In the genomic region with DNA sequence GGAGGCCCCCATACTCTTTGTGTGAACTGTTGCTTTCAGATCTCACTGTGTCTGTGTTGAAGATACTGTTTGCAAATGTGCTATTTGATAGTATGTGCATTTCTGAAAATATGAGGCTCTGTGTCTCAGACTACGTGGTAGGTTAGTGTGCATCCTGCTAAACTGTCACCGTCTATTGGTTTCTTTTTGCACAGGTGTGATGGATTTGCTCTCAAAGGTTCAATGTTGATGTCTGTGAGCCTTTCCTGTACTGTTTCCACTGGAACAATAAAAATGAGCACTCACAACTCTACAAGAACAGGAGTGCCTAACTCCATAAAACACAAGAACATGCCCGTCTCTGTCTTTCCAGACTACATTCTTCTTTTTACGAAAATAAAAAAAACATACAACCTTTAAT, we compare ENCODE assay signal across 18 mouse cellular contexts.
"Had no signal": no experiment of that assay in that cellular context is flagged by ENCODE, and none has a peak within 500 bp of the region (broad histone marks: within the 10 kb centered on the region; RNA-seq: fewer than 3 reads in every experiment).

No protein-coding gene starts in this region.

- H3K9ac ChIP-seq: lung, embryonic 14.5 days; midbrain, embryonic 12.5 days; neural tube, embryonic 13.5 days; neural tube, embryonic 15.5 days; stomach, embryonic 15.5 days had no signal

- H3K36me3 ChIP-seq: midbrain, embryonic 10.5 days; midbrain, embryonic 12.5 days; neural tube, embryonic 13.5 days; neural tube, embryonic 15.5 days; stomach, embryonic 15.5 days had no signal

- DNase-seq: lung, adult 18-20 months; lung, embryonic 14.5 days; lung, postnatal 10 days; lung, postnatal 4 days; midbrain, embryonic 14.5 days; retina, postnatal 1 day; right cerebral cortex, adult 18-20 months; right cerebral cortex, postnatal 14 days; thymus, adult 2 months; thymus, postnatal 25 days had no signal

- H3K27ac ChIP-seq: midbrain, embryonic 10.5 days; midbrain, embryonic 12.5 days; neural tube, embryonic 13.5 days; neural tube, embryonic 15.5 days; stomach, embryonic 15.5 days; stomach, postnatal 0 days had no signal

- H3K9me3 ChIP-seq: midbrain, embryonic 10.5 days; midbrain, embryonic 12.5 days; neural tube, embryonic 13.5 days; neural tube, embryonic 15.5 days; stomach, embryonic 15.5 days had no signal

- H3K27me3 ChIP-seq: midbrain, embryonic 12.5 days; neural tube, embryonic 13.5 days; neural tube, embryonic 15.5 days; stomach, embryonic 15.5 days had no signal

- H3K4me1 ChIP-seq: midbrain, embryonic 10.5 days; midbrain, embryonic 12.5 days; neural tube, embryonic 13.5 days; neural tube, embryonic 15.5 days; stomach, embryonic 15.5 days had no signal

- H3K4me2 ChIP-seq: lung, embryonic 14.5 days; midbrain, embryonic 12.5 days; neural tube, embryonic 13.5 days; neural tube, embryonic 15.5 days; stomach, embryonic 15.5 days had no signal

- H3K4me3 ChIP-seq: midbrain, embryonic 10.5 days; midbrain, embryonic 12.5 days; myocyte; neural tube, embryonic 13.5 days; neural tube, embryonic 15.5 days; stomach, embryonic 15.5 days had no signal

- ATAC-seq: midbrain, embryonic 16.5 days had no signal
